Mouse (Mus musculus): ENCODE measurements around the gene Gm33815.
"Not testable (repeated sequence)": the region's sequence is repeated elsewhere in the genome, so short reads cannot be mapped to it uniquely, and the experiment has no call there.

Gm33815 gene

GRCm38 (mm10) chrY:69320832-69321231, at the start of gene Gm33815:
TSS of gene Gm33815 (plus strand) at chrY:69321132.
- DNase-seq = not testable (repeated sequence)

Measured in right cerebral cortex, adult 18-20 months (tissue).